Mouse (Mus musculus) c-Kit-negative CD71-positive TER-119-positive erythroid progenitor cells, embryonic 14.5 days (primary cell): ENCODE results near the gene P4ha2.

Source experiments
- DNase-seq: peaks from one replicate; pipeline ENCODE4 v3.0.0-alpha.2; 2013; ENCODE audit warnings: low read depth, low spot score

P4ha2 gene

GRCm38 (mm10) chr11:54068520-54069371 lies 31.1 kb upstream of the P4ha2 start, which contains the start of gene Pdlim4:
Gene Pdlim4, minus strand, starts transcription at chr11:54069014.
- DNase-seq = no peak

- no peak for DNase-seq
Observed at GRCm38 (mm10) chr11:54071726-54072445, 28.0 kb upstream of the P4ha2 start.

GRCm38 (mm10) chr11:54073291-54073690 lies 26.6 kb upstream of the P4ha2 start:
- DNase-seq = no peak

GRCm38 (mm10) chr11:54075353-54075752 lies 24.5 kb upstream of the P4ha2 start:
- DNase-seq = no peak

DNA sequence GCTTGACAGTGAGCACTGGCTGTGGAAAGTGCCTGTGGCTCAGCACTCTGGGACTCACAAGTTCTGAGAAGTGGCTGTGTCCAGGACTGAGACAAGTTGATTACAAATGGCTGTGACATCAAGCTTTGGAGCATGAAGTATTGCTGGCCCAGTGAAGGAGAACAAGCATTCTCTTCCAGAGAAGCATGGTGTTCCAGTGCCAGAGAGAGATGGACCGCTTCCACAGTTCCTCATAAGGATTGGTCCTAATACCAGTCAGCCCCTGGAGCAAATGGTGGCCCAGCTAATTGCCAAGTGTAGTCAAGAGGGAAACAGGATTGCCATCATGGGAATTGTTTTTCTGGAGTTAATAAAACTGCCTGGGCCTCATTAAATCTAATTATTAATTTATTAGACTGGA lies 23.8 kb upstream of the P4ha2 start:
- DNase-seq = no peak

DNA sequence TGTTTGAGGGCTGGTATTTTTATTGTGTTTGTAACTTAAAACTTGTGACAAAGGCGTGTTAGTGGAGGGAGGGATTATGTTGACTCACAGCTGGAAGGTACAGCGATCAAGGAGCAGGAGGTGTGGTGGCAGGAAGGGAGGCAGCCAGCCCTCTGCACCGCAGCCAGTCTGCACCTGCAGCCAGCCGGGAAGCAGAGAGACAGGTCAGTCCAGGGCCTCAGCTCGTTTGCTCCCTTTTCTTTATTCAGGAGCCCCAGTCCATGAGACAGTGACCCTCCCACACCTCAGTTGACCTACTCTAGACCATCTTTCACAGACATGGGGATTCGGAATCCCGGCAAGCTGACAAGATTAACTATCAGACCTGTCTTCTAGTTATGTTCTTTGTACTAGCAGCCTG lies 19.5 kb upstream of the P4ha2 start:
- DNase-seq = no peak

DNA sequence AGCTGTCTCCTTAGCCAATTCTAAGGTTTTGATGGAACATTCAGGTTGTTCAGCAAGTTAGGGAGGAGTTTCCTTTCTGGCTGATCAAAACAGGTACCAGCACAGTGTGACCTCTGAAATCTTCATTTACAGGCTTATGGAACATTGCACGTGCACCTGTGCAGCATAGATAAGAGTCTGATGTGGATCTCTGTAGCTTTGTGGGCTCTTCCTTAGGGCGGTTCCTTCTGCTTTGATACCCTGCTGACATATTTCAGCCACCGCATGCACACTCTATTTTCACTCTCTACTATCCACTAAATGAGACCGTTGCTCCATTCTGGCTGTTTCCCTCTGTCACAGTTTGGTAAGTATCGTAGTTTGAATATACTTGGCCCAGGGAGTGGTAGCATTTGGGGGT lies 17.2 kb upstream of the P4ha2 start:
- no peak for DNase-seq

DNA sequence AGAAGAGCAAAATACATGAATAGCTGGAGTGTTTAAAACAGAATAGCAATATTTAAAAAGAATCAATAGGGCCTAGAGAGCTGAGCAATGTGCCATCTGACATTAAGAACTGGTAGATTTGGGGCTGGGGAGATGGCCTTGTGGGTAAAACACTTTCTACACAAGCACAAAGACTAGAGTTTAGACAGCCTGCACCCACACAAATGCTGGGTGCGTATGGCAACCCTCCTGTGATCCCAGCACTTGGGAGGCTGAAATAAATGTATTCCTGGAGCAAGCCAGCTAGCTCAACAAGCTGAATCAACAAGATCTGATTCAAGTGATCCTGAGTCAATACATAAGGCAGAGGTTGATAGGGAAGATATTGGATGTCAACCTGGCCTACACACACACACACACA lies 14.9 kb upstream of the P4ha2 start:
- no peak for DNase-seq

- DNase-seq = no peak
Observed at GRCm38 (mm10) chr11:54085816-54086215, 14.1 kb upstream of the P4ha2 start.

- no peak for DNase-seq
Observed at GRCm38 (mm10) chr11:54088253-54088946, 11.5 kb upstream of the P4ha2 start.

DNA sequence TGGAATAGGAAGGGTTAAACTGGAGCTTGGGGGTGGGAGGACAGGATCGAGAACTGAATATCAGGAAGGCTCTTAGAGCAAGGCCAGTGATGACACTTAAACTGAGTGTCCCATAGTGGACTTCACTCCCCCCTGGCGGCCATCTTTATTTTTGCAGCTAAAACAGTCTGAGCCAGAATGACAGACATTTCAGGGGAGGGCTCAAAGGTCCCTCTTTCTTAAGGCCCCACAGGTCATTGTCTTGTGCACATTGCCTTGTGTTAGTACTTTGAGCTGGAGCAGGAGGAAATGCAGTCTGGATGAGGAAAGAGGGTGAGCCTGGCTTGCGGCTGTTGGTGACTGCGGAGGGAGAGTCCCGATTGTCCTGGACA lies 11.0 kb upstream of the P4ha2 start:
- DNase-seq = peak; percentile 48

DNA sequence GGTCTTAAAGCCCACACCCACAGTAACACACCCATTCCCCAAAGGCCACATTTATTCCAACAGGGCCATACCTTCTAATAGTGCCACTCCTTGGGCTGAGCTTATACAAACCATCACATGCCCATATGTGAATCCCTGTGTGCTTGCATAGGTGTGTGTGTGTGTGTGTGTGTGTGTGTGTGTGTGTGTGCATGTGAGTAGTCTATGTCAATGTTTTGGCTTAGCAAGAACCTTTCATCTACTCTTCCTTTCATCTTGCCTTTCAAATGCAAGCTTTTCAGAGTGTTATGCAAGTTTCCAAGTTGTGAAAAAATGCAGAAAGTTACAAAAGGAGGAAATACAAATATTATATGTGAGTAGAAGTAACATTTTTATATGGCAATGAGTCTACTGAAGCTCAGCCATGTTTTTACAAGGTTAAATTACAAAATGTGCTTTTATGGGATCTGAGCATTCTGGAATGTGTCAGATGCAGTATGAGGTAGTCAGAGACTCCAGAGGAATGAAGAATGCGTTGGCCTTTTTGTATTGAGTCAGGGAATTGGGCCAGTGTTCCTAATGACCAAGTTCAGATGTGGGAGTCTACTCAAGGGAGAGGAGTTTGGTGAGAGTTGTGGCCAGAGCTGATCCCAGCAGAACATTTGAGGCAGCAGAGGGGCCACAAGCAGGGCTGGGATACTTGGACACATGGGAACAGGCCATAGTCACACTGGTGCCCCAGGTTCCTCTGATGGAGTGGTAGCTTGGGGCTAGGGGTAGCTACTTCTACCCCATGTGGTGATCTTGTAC lies 9.6 kb upstream of the P4ha2 start:
- DNase-seq = no peak

DNA sequence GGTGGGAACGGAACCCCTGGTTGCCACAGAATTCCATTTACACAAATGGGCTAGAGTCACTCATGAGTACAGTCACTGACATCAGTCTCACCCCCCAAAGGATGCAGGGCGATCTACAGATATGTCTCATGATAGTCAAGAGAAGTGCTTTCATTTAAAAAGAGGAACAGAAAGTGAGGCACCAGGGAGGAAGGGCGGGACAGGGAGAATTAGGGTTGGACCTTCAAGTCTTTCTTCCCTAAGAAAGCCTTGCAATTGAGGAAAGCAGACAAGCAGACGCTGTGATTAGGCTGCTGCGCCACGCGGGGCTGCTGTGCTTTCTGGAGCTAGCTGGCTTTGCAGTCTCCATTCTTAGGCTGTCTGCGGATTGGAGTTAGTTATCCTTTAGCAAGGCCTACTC lies 8.2 kb upstream of the P4ha2 start:
- DNase-seq = no peak

- no peak for DNase-seq
Observed at GRCm38 (mm10) chr11:54092188-54092587, 7.7 kb upstream of the P4ha2 start.

DNA sequence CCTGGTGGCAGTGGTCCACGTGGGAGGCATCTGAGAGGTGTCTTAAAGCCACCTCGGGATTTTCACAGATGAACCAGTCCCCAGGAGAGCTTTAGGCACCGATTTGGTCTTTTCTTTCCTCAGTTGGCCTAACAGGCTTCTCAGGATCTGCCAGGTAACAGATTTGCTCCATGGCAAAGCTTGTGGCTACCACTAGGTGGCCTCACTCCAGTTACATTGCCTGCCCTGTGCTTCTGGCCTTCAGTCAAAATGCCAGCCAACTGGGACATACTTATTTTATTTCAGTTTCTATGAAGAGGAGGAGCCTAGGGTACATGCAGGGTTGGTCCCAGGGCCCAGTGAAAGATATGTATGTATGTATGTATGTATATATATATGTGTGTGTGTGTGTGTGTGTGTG lies 6.9 kb upstream of the P4ha2 start:
- no peak for DNase-seq

- no peak for DNase-seq
Observed at GRCm38 (mm10) chr11:54100692-54101591, 1.0 kb downstream of the P4ha2 start.

- DNase-seq = no peak
Observed at GRCm38 (mm10) chr11:54101701-54102100, 1.8 kb downstream of the P4ha2 start.

DNA sequence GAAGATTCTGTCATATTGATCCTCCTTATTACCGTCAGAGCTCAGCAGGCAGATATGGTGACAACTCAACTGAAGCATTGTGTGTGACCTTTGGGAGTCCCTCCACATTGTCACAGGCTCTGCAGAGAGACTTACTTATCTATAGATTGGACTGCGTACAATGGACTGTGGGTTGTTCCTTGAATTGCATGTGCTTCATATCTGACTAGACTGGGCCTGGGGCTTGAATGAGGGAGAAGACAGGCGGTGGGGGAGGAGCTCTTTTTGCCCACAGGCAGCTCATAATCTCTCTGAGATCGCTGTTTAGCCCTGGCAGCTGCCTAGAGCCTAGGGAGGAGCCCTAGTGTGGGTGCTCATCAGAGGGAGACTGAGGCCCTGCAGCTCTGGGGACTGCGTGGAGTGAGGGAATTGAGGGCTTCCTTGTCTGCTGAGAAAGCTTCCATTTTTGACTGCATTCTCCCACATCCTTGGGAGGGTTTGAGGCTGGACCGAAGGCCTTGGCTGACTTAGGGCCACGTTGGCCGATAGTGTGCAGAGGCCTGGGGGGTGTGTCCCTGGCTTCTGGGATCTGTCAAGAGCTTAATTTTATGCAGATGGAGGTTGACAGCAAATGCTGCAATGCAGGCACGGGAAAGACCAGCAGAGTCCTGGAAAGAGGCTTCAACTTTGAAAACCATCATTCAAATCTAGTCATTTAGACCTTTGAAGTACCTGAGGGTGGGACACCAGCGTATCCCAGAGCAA lies 3.0 kb downstream of the P4ha2 start:
- no peak for DNase-seq

DNA sequence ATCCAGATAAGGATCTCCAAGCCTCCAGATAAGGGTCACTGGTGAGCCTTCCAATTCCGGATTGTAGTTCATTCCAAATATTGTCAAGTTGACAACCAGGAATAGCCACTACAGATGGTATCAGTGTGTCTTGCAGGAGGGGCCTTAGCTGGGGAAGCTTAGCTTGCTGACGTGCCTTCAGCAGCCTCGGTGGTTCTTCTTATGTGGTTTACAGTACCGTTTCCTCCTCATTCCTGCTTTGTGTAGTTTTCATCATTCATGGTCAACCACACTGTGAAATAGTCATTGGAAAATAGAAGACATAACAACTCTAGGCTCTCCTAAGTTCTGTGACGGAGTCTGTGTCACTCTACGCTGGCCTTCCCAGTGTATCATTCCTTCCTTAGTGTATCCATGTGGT lies 5.1 kb downstream of the P4ha2 start:
- DNase-seq = no peak

DNA sequence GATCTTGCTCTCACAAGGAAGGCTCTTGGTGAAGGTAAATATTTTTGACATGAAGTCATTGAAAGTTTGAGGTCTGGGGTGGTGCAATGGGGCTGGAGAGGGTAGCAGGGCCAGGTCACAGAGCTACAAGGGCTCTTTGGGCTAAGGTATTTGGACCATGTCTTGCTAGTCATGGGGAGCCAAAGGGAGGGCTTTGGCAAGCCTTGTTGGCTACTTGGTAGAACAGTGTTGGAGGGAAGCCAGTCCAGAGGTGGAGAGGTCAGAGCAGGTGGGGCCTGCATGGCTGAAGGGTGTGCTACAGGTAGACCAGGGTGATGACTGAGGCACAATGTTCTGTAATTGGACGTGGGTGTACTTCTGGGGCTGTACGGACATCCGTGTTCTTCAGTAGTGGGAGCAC lies 6.8 kb downstream of the P4ha2 start:
- DNase-seq = no peak
